Mouse (Mus musculus) frontal cortex, adult 2 months (tissue): ENCODE results near the gene Ncam2. TPM values are rescaled to one million over a fixed set of nuclear protein-coding genes. Genes with fewer than 3 reads are reported as not detected.
A peak's percentile ranks its signal among the peaks of the same experiment; 100 is the strongest.

Experiments
- DNase-seq, 2 experiments: peaks; one replicate each; pipeline ENCODE4 v3.0.0; 2022; ENCODE audit warnings: low spot score in 1 of 2; ENCODE audit errors: extremely low spot score in 1 of 2
- polyA plus RNA-seq: library from polyadenylated mRNA; depleted of rRNA; stranded (reverse); fragments of >200 nt; gene quantifications from 2 replicates; pipeline ENCODE4 v1.2.3, GENCODE M21; 2012; rRNA removed

The Ncam2 gene
- 15.8 and 19.6 TPM in 2 replicates for polyA plus RNA-seq

GRCm38 (mm10) chr16:81200201-81201071 is at the start of gene Ncam2:
Ncam2 (plus strand) TSS chr16:81200697.
- peak; percentile 46 to 64 for DNase-seq

- no peak for DNase-seq
These were observed 29.7 kb upstream of the Ncam2 start for GRCm38 (mm10) chr16:81170828-81171227.

GRCm38 (mm10) chr16:81175302-81175943 is 25.1 kb upstream of the Ncam2 start:
- peak; percentile 54 to 83 for DNase-seq

DNA sequence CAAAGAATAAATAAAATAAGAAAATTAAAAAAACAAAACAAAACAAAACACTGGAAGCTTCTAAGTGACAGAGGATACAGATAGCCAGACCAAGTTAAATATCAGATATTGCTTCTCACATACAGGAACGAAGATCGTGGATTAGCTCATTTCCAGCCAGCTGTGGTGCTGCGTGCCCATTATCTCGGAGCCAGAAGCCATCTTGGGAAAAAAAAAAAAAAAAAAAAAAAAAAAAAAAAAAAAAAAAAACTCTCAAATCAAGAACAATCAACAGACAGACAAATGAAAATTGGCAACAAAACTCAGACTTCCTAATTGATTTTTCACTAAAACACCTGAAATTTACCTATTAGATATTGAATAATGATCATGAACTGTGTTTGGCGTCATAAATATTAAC is 20.7 kb upstream of the Ncam2 start:
- DNase-seq = no peak

DNA sequence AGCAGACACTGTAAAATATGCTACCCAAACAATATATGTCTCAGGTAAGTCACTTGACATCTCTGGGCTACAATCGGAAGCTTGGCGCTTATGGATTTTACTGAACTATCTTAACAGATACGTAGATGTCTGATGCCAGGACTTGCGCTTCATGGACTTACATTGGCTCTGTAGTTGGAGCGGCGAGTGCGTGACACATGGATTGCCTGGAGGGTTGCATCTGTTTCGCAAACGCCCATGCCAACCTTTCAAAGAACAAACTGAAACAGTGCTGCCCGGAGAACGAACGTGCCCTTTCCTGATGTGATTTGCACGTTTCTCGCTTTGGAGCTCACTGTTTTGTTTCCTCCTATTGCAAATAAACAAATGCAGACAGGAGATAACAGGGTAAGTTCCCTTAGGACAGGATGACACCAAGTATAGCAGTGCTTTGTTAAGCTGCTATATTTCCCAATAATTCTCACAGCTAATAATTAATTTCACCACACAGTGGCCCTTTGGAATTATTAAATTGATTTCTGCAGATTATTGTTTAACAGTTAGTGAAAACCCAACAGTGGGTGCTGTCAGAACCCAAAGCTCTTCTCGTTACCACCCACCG is 12.8 kb upstream of the Ncam2 start:
- DNase-seq = peak in 1 of 2 experiments; percentile 20

GRCm38 (mm10) chr16:81191621-81192020 is 8.9 kb upstream of the Ncam2 start:
- DNase-seq = no peak

DNA sequence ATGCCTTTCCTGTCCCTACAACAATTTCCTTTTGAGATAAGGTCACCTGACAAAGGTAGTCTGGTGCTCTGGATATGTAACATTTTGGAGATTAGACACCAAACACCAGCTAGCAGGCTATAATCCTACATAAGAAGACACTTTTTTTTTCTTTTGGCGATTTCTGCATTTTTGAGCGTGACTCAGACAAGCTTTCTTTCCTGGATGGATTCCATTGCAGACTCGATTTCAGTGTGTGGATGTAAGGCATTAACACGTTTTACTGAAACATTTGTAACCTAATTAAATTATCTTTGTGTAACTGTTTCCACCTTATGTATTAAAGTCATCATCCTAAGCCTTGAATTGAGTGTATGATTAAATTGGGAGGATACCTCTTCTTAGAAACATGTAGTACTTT is 7.9 kb upstream of the Ncam2 start:
- peak in 1 of 2 experiments; percentile 36 for DNase-seq

DNA sequence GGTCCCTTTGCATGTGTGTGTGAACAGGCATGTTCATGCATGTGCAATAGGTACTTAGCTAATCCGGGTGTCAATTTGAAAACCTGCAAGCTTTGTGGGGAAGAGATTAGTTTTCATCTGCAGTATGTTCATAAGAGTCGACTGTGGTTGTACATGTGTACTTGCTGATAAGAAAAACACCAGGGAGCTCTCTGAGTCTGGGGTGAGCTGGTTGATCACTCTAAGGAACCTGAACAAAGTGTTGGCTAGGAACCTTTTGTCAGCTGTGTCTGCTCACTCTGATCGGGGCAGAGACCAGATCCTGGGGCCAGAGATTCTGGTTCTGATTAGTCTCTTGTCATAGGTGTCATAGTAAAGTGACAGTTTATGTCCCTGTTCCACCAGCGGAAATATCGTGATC is 1.0 kb upstream of the Ncam2 start:
- no peak for DNase-seq

DNA sequence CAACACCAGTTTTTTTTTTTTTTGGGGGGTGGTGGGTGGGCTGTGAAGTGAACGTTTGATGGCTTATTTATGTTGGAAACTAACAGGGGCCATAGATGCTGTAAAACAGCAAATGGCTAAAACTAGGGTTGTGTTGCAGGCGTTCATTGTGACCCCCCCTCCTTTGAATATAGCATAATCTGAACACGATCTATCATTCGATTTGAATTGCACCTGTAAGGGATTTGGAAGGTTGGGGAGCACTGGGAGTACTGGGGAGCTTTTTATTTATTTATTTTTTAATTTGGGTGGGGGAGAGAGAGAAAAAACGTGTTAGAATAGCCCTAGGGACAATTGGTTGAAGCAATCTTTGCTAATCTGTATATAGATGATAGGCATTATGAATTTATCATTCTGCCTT is 974 bp downstream of the Ncam2 start:
- DNase-seq = no peak

DNA sequence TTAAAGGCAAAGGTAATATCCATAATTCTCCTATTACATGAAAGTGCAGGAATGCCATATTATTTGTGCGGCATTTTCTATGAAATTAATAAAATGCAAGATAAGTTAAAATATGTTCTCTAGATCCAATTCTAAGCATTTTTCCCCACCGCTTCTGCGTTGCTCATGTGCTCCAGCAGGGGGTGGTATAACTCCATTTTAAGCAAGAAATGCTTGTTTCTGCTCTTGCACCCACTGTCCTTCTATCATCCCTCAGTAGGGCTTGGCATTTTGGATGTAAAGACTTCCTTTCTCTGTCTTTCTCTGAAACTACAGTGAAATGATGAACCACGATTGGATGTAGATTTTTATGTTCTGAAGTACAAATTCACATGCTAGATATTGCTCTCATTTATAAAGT is 1.5 kb downstream of the Ncam2 start:
- peak; percentile 74 to 96 for DNase-seq

DNA sequence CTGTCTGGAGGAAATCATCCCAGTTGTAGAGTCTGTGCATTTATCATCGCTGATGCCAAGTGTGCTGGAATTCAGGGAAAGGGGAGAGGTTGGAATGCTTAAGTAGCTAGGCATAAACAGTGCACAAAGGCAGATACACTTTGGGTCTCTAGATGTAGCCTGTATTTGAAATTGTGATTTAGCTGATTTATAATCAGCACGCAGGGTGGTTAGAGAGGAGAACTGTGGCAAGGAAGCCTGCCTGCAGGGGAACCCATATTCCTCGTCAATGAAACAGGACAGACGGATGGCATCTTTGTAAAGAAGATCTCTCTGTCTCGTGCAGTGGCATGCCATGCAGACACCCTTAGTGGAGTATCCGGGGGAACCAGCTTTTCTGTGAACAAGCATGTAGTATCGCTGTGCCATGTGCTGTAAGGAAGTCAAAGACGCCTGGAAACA is 2.2 kb downstream of the Ncam2 start:
- DNase-seq = peak in 1 of 2 experiments; percentile 43

GRCm38 (mm10) chr16:81204405-81205034 is 4.0 kb downstream of the Ncam2 start:
- DNase-seq = peak in 1 of 2 experiments; percentile 19

DNA sequence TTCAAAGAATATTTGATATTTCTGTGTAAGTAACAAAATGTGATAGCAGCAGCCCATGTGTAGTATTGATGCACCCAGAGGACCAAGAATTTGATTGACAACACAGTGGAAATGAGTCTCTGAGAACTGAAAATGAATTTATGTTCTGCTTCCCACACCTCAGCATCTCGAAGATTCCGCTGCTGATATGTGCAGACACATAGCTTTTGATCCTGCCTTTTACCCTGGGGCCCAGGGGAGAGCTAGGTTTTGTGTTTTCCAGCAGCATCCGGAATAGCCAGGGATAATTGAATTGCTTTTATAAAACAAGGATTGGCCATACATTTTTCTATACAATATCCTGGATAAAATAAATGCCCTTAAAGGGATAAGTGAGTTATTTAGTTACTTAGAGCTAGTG is 20.7 kb downstream of the Ncam2 start:
- DNase-seq = no peak

- DNase-seq = peak in 1 of 2 experiments; percentile 69
These were observed 23.3 kb downstream of the Ncam2 start for GRCm38 (mm10) chr16:81223841-81224240.

DNA sequence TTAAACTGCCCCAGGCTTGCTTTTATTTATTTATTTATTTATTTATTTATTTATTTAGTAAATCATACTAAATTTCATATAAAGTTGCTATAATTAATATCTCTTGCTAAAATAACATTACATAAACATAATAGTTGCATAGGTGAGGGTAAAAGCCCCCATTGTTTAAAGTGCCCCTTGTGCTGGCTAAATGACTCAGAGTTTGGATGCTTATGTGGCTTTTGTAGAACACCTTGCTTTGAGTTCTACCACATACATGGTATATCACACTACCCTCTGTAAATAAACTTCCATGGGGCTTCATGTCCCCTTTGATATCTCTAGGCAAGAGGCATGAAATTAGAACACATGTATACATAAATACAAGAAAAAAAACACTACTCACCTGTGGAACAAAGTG is 23.8 kb downstream of the Ncam2 start:
- no peak for DNase-seq

DNA sequence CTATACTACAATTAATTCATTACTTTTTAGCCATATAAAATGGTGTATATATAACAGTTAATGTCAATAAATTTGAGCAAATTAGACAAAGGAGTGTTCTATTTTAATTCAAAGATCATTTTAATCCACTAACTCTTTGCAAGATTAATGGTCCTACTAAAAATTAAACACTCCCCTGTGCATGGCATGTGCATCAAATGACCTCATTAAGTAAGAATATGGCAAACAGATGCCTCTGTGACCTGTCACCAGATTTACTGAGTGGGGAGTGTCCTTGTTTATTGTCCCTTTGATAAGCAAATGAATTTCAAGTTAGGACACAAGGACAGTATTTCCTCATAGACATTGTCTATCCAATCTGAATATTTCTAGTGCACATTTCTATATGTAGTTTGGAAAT is 54.4 kb downstream of the Ncam2 start:
- DNase-seq = no peak

DNA sequence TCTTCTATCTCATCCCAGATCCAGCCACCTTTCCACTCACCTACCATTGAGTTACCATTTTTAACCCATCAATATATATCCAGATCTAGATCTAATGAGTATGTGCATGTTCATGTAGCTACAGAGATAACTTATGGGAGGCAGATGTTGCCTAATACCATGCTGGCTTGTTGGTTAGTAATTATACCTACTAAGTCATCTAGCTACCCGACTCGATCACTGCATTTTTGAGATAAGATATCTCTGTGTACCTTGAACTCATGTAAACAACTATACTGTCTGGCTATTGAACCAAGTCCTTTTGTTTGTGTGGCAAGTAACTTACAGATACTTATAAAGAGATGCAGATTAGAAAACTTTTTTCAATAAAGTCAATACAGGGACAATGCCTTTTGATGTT is 59.9 kb downstream of the Ncam2 start:
- DNase-seq = no peak

DNA sequence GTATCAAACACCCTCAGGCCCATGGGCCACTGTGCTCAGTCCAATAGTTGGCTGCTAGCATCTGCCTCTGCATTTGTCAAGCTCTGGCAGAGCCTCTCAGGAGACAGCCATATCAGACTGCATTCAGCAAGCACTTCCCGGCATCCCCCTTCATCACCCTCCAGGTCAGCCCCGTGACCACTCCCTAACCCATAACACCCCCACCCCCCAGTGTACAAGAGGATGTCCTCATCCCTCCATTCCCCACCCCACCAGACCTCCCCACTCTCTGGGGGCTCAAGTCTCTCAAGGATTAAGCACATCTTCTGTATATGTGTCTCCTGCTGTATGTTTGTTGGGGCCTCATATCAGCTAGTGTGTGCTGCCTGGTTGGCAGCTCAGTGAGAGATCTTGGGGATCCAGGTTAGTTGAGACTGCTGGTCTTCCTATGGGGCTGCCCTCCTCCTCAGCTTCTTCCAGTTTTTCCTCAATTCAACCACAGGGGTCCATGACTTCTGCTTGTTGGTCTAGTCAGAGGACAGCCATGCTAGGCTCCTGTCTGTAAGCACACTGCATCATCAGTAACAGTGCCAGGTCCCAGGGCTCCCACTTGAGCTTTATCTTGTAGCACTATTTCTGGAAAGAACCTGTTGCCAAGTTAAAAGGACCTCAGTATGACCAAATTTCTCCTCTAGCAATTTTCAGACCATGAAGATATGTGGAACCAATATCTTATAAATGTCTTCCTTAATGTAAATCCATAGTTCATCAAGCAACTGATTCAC is 73.3 kb downstream of the Ncam2 start:
- DNase-seq = no peak

- DNase-seq = peak in 1 of 2 experiments; percentile 81
These were observed 83.7 kb downstream of the Ncam2 start for GRCm38 (mm10) chr16:81284241-81284640.
